Mouse (Mus musculus) kidney, adult 2 months (tissue): ENCODE results near the gene Galnt9. TPM values are rescaled to one million over a fixed set of nuclear protein-coding genes. Genes with fewer than 3 reads are reported as not detected.

ENCODE experiments used
- DNase-seq: peaks from one replicate; pipeline ENCODE4 v3.0.0; 2021
- H3K27ac ChIP-seq: fragments of 200-500 bp; 2 replicates; pipeline ENCODE4 v1.5.1; 2012; ENCODE audit warnings: low read depth, low read length, control low read depth, inconsistent platforms; ENCODE audit not compliant: insufficient read depth
- H3K27me3 ChIP-seq: fragments of 200-500 bp; replicated peaks from 2 replicates; pipeline ENCODE4 v1.6.1; 2012; ENCODE audit warnings: mild to moderate bottlenecking, moderate library complexity, low read length, inconsistent platforms; ENCODE audit not compliant: control insufficient read depth, insufficient read depth
- H3K36me3 ChIP-seq: fragments of 200-500 bp; 2 replicates; pipeline ENCODE4 v1.6.1; 2012; ENCODE audit warnings: mild to moderate bottlenecking, moderate library complexity, low read length, inconsistent platforms; ENCODE audit not compliant: control insufficient read depth, insufficient read depth
- H3K4me1 ChIP-seq: fragments of 200-500 bp; 2 replicates; pipeline ENCODE4 v1.6.1; 2011; ENCODE audit warnings: low read length; ENCODE audit not compliant: control insufficient read depth, insufficient read depth
- H3K4me3 ChIP-seq: fragments of 200-500 bp; 2 replicates; pipeline ENCODE4 v1.5.1; 2011; ENCODE audit warnings: mild to moderate bottlenecking, low read depth, low read length, control low read depth; ENCODE audit not compliant: insufficient read depth
- CTCF ChIP-seq: fragments of 200-500 bp; conservative IDR thresholded peaks from 2 replicates; pipeline ENCODE4 v1.5.1; 2011; ENCODE audit warnings: low read depth, mild to moderate bottlenecking, control low read depth, low read length, moderate library complexity, mixed read lengths; ENCODE audit not compliant: insufficient read depth, insufficient read length
- POLR2A ChIP-seq: fragments of 200-500 bp; IDR thresholded peaks from one replicate; pipeline ENCODE4 v1.6.1; 2011; ENCODE audit warnings: low read depth, low read length, control low read depth
- WGBS: fragments of 180-500 bp; shearing (Covaris S2); methylation state at CpG from one replicate; pipeline ENCODE4 v1.1.7; 2018; 5-methylcytosine and 5-hydroxymethylcytosine counted together
- polyA plus RNA-seq: library from polyadenylated mRNA; depleted of rRNA; stranded (reverse); fragments of >200 nt; gene quantifications from 2 replicates; pipeline ENCODE4 v1.2.3, GENCODE M21; 2012

The Galnt9 gene
- polyA plus RNA-seq, 1 experiment, result 0.61 TPM

GRCm38 (mm10) chr5:110639459-110639858 is 95.3 kb downstream of the Galnt9 start:
- Histone ChIP-seq H3K27me3 (no peaks in the 10 kb centered on the region), H3K27ac (no peak overlapping the region), H3K36me3 (no peaks in the 10 kb centered on the region), H3K4me1 (no peaks in the 10 kb centered on the region; the same call in 1 of the 2 replicates), H3K4me3 (no peak overlapping the region)
- DNase-seq, result peak; percentile 78
- WGBS, result 22% methylated on average over 12 of the region's 12 CpGs
- TF ChIP-seq CTCF (peak; percentile 69), POLR2A (no peak)

GRCm38 (mm10) chr5:110646377-110646776 is 102.2 kb downstream of the Galnt9 start:
- Histone ChIP-seq H3K4me1 (no peaks in the 10 kb centered on the region), H3K36me3 (no peaks in the 10 kb centered on the region), H3K27ac (no peak overlapping the region), H3K27me3 (no peaks in the 10 kb centered on the region), H3K4me3 (no peak overlapping the region)
- TF ChIP-seq CTCF (no peak), POLR2A (no peak)
- no peak for DNase-seq

DNA sequence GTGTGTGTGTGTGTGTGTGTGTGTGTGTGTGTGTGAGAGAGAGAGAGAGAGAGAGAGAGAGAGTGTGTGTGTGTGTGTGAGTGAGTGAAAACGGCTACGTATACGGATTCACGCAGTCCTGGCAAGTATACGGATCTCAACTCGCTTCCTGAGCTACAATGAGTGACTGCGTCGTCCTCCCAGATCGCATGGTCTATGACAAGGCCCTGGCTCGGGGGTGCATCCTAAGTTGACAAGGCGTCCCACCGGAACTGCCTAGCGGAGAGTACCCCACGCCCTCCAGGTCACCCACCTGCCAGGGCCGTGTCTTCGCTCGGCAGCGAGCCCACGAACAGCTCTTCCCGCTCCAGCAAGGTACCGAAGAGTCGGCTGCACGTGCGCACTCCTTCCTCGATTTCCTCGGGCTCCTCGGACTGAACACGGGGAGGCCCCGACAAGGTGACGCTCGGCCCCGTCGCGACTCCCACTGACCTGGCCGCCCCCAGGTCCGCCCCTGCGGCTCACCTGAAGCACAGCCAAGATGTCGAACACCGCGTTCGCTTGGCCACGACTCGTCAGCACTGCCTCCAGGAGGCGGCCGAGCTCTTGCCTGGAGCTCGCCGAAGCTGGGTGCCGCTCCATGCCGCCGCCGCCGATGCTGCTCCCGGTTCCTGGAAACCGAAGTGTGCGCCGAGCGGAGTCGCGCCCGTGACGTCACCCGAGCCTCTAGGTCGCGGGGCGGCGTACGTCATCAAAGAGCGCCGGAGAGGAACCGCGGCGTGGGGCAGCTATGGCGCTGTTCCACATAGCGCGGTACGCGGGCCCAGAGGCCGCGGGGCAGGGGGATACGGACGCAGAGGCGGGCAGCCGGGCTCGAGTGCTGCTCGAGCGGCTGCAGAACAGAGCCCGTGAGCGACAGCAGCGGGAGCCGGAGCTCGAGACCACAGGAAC is 108.8 kb downstream of the Galnt9 start, which contains the start of the genes Noc4l and Ddx51:
Gene Noc4l, minus strand, starts transcription at position 699 of the 930 bp plus-strand sequence.
Gene Ddx51, plus strand, starts transcription at position 733 of the 930 bp plus-strand sequence.
- H3K27me3 ChIP-seq, result no peaks in the 10 kb centered on the region
- peak; percentile 96 for DNase-seq
- H3K4me1 ChIP-seq, result peaks cover 6% of the 10 kb centered on the region
- TF ChIP-seq POLR2A (no peak), CTCF (no peak)
- H3K36me3 ChIP-seq, result 0 out of 2 replicates have a peak, but pooled peaks cover 1% of the 10 kb centered on the region
- H3K27ac ChIP-seq, result no peak within 1 kb of the TSS
- WGBS, result under 1% methylated on average over 91 of the region's 91 CpGs
- H3K4me3 ChIP-seq, result peak within 1 kb of the TSS; percentile 95

DNA sequence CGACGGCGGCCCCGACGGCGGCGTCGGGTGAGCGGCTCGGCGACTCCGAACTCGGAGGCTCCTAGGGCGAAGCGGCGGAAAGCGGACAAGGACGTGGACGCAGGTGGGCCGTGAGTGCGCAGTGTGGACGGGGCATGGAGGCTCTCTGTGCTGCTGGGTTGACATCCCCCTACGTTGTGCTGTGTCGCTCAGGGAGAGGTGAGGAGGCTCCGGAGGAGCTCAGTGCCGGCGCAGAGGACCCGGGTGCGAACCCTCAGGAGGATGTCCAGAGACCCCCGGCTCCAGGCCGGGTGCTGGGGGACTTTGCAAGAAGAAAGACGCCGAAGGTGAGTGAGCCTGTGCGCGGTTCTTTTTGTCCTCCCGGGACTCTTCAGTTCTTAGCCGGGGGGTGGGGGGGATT is 109.5 kb downstream of the Galnt9 start:
- TF ChIP-seq CTCF, result no peak
- TF ChIP-seq POLR2A, result no peak
- Histone ChIP-seq H3K36me3 (0 out of 2 replicates have a peak, but pooled peaks cover 1% of the 10 kb centered on the region), H3K4me1 (peaks cover 6% of the 10 kb centered on the region), H3K27ac (no peak overlapping the region), H3K4me3 (peak overlapping the region; percentile 95), H3K27me3 (no peaks in the 10 kb centered on the region)
- DNase-seq, result no peak
- 2% methylated on average over 37 of the region's 37 CpGs for WGBS

GRCm38 (mm10) chr5:110659682-110660081 is 115.5 kb downstream of the Galnt9 start:
- no peaks in the 10 kb centered on the region for H3K4me1 ChIP-seq
- no peak overlapping the region for H3K4me3 ChIP-seq
- H3K27ac ChIP-seq, result no peak overlapping the region
- no peaks in the 10 kb centered on the region for H3K27me3 ChIP-seq
- TF ChIP-seq POLR2A (no peak), CTCF (no peak)
- no peak for DNase-seq
- peaks cover 3% of the 10 kb centered on the region; the same call in 1 of the 2 replicates for H3K36me3 ChIP-seq

DNA sequence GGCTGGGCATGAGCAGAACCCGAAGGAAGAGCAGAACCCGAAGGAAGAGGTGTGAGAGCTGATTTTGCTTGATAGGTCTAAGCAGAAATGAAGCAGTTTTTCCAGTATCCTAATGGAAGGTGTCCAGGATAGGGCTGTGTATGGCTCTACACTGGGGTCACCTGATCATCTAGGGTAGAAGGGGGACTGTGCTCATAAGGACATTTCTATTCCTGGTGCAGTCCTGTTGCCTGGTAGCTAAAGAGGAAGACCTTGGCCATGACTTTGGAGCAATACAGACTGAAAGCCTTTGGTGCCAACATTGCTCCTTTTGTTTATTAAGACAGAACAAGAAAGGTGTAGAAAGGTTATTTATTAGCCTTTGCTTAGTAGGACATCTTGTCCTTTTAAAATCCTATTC is 119.9 kb downstream of the Galnt9 start:
- H3K36me3 ChIP-seq, result peaks cover 2% of the 10 kb centered on the region; the same call in 1 of the 2 replicates
- WGBS, result 89% methylated on average over 2 of the region's 2 CpGs
- no peaks in the 10 kb centered on the region for H3K4me1 ChIP-seq
- H3K4me3 ChIP-seq, result no peak overlapping the region
- DNase-seq, result no peak
- no peaks in the 10 kb centered on the region for H3K27me3 ChIP-seq
- no peak for TF ChIP-seq POLR2A
- TF ChIP-seq CTCF, result no peak
- H3K27ac ChIP-seq, result no peak overlapping the region

DNA sequence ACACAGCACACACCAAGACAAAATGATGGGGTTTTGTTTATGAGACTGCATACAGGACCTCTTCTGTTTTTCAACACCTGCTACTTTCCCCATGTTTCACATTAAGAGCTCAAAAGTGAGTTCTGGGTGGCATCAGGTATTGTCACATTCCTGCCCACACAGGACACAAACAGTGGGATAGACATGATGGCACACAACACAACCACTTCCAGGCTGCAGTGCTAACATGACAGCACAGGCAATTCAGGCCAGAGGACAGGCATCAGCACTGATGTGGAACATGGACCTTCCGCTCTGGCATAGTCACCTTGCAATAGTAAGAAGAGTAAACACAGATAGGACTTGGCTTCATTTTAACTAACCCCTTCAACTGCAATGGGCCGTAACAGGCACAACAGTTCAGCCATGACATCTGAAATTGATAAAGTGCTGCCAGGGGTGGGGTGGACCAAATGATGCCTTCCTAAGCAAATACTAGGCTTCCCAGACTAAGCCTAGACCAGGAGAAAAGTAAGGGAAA is 120.7 kb downstream of the Galnt9 start:
- no peaks in the 10 kb centered on the region for H3K27me3 ChIP-seq
- H3K4me3 ChIP-seq, result no peak overlapping the region
- H3K36me3 ChIP-seq, result peaks cover 2% of the 10 kb centered on the region
- DNase-seq, result peak; percentile 10
- H3K27ac ChIP-seq, result no peak overlapping the region
- H3K4me1 ChIP-seq, result no peaks in the 10 kb centered on the region
- WGBS, result 75% methylated on average over 2 of the region's 2 CpGs
- no peak for TF ChIP-seq POLR2A
- no peak for TF ChIP-seq CTCF
